Comparison of ENCODE assay signal across 26 mouse cellular contexts in the genomic region with DNA sequence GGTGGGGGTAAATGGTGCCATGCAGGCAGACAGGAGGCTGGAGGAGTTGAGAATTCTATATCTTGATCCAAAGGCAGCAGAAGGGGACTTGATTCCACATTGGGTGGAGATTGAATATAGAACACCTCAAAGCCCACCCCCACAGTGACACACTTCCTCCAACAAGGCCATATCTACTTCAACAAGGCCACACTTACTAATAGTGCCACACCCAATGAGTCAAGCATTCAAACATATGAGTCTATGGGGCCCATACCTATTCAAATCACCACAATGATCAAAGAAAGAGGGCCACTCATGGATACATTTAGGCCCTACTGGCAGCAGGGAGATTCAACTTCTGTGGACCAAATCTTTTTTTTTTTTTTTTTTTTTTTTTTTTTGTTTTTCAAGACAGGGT. TPM values are rescaled to one million over a fixed set of nuclear protein-coding genes. Genes with fewer than 3 reads are reported as not detected.
DNase-seq lines count a peak whose midpoint lies in the region; ATAC-seq and TF ChIP-seq lines count a peak whose summit lies in the region.
"Had no signal": no experiment of that assay in that cellular context is flagged by ENCODE, and none has a peak within 500 bp of the region (broad histone marks: within the 10 kb centered on the region; RNA-seq: fewer than 3 reads in every experiment).

No protein-coding gene starts in this region.

- no peak overlapping the region for H3K27ac ChIP-seq in liver, embryonic 12.5 days
- H3K27ac ChIP-seq in liver, embryonic 14.5 days = no peak overlapping the region
- no peak overlapping the region for H3K27ac ChIP-seq in liver, postnatal 0 days (ENCODE audit: low read depth)
- H3K27ac ChIP-seq in MEL (ENCODE audit: control insufficient read depth, low read depth, low read length) = no peak overlapping the region
- H3K27ac ChIP-seq in liver, embryonic 16.5 days (ENCODE audit: low read length) = no peak overlapping the region
- H3K27ac ChIP-seq: embryonic facial prominence, embryonic 13.5 days; embryonic facial prominence, embryonic 15.5 days; forebrain, embryonic 10.5 days; forebrain, embryonic 12.5 days; forebrain, embryonic 15.5 days had no signal

- peaks cover 22% of the 10 kb centered on the region; the same call in 1 of the 2 replicates for H3K9me3 ChIP-seq in liver, embryonic 12.5 days (replicated peaks)
- no peaks in the 10 kb centered on the region; the same call in 1 of the 2 replicates for H3K9me3 ChIP-seq in liver, embryonic 14.5 days (ENCODE audit: control insufficient read depth, low read length)
- H3K9me3 ChIP-seq in liver, postnatal 0 days (ENCODE audit: low read length) = peaks cover 13% of the 10 kb centered on the region; the same call in 1 of the 2 replicates
- H3K9me3 ChIP-seq in MEL (replicated peaks; ENCODE audit: insufficient read depth, low read length) = no peaks in the 10 kb centered on the region
- no peaks in the 10 kb centered on the region for H3K9me3 ChIP-seq in liver, embryonic 16.5 days (replicated peaks; ENCODE audit: control insufficient read depth, low read length)
- H3K9me3 ChIP-seq: embryonic facial prominence, embryonic 15.5 days had no signal

- H3K9ac ChIP-seq in liver, embryonic 12.5 days = no peak overlapping the region
- H3K9ac ChIP-seq in liver, embryonic 14.5 days (replicated peaks) = no peak overlapping the region
- H3K9ac ChIP-seq in liver, postnatal 0 days (replicated peaks) = no peak overlapping the region
- no peak overlapping the region for H3K9ac ChIP-seq in MEL (ENCODE audit: control insufficient read depth, low read depth, low read length, poor library complexity, severe bottlenecking)
- H3K9ac ChIP-seq in liver, embryonic 16.5 days (ENCODE audit: low read depth, low read length) = no peak overlapping the region
- H3K9ac ChIP-seq: embryonic facial prominence, embryonic 13.5 days; embryonic facial prominence, embryonic 15.5 days; forebrain, embryonic 12.5 days; forebrain, embryonic 15.5 days; forebrain, postnatal 0 days had no signal

- H3K4me1 ChIP-seq in liver, embryonic 12.5 days = peaks cover 36% of the 10 kb centered on the region
- H3K4me1 ChIP-seq in liver, embryonic 14.5 days (replicated peaks; ENCODE audit: control insufficient read depth in 2 of 2, insufficient read depth in 2 of 2, low read length in 1 of 2) = peaks cover 20 to 29% of the 10 kb centered on the region in 2 experiments
- peaks cover 3% of the 10 kb centered on the region; the same call in 1 of the 2 replicates for H3K4me1 ChIP-seq in liver, postnatal 0 days (ENCODE audit: insufficient read depth)
- H3K4me1 ChIP-seq in MEL (ENCODE audit: control insufficient read depth in 1 of 2, insufficient read depth in 2 of 2, low read length in 2 of 2) = peaks cover 2 to 18% of the 10 kb centered on the region in 2 experiments; a peak in 3 of 4 replicates
- peaks cover 10% of the 10 kb centered on the region for H3K4me1 ChIP-seq in liver, embryonic 16.5 days (ENCODE audit: control insufficient read depth, low read depth, low read length)
- H3K4me1 ChIP-seq: embryonic facial prominence, embryonic 13.5 days; embryonic facial prominence, embryonic 15.5 days; forebrain, embryonic 10.5 days; forebrain, embryonic 12.5 days; forebrain, embryonic 15.5 days had no signal

- no peak for TF ChIP-seq EP300 in liver, embryonic 14.5 days (IDR thresholded peaks at IDR 0.05; ENCODE audit: low read depth)
- TF ChIP-seq EP300 in liver, postnatal 0 days (IDR thresholded peaks at IDR 0.05; ENCODE audit: low read depth) = no peak
- TF ChIP-seq EP300 in MEL (IDR thresholded peaks at IDR 0.05; ENCODE audit: low read depth in 1 of 2, low read length in 2 of 2) = no peak

- no peaks in the 10 kb centered on the region for H3K27me3 ChIP-seq in liver, embryonic 12.5 days (replicated peaks)
- H3K27me3 ChIP-seq in liver, embryonic 14.5 days (ENCODE audit: control insufficient read depth, insufficient read depth, low read length) = no peaks in the 10 kb centered on the region
- no peaks in the 10 kb centered on the region for H3K27me3 ChIP-seq in liver, postnatal 0 days (ENCODE audit: insufficient read depth, low read length)
- no peaks in the 10 kb centered on the region for H3K27me3 ChIP-seq in MEL (ENCODE audit: control insufficient read depth in 1 of 2, insufficient read depth in 2 of 2, low read length in 2 of 2)
- H3K27me3 ChIP-seq in liver, embryonic 16.5 days (ENCODE audit: control insufficient read depth, insufficient read depth, low read depth, low read length) = no peaks in the 10 kb centered on the region
- H3K27me3 ChIP-seq: embryonic facial prominence, embryonic 13.5 days; embryonic facial prominence, embryonic 15.5 days; forebrain, embryonic 12.5 days; forebrain, embryonic 15.5 days had no signal

- no peak for TF ChIP-seq CTCF in liver, embryonic 14.5 days (IDR thresholded peaks at IDR 0.05; ENCODE audit: low read depth)
- no peak for TF ChIP-seq CTCF in liver, postnatal 0 days (IDR thresholded peaks at IDR 0.05; ENCODE audit: low read depth)
- TF ChIP-seq CTCF in MEL (IDR thresholded peaks at IDR 0.05 in 2 of 3, conservative IDR thresholded peaks at IDR 0.05 in 1 of 3; ENCODE audit: control insufficient read depth in 1 of 3, insufficient read depth in 1 of 3, low read depth in 2 of 3, low read length in 3 of 3, poor library complexity in 1 of 3, severe bottlenecking in 1 of 3) = no peak

- H3K4me3 ChIP-seq in liver, embryonic 12.5 days = no peak overlapping the region
- H3K4me3 ChIP-seq in liver, embryonic 14.5 days (ENCODE audit: insufficient read depth in 1 of 2, low read depth in 2 of 2, low read length in 2 of 2) = no peak overlapping the region
- no peak overlapping the region for H3K4me3 ChIP-seq in liver, postnatal 0 days (ENCODE audit: low read depth, low read length)
- no peak overlapping the region for H3K4me3 ChIP-seq in MEL (ENCODE audit: control insufficient read depth in 1 of 2, insufficient read depth in 1 of 2, low read depth in 2 of 2, low read length in 2 of 2)
- H3K4me3 ChIP-seq in liver, embryonic 16.5 days (ENCODE audit: low read depth, low read length) = no peak overlapping the region
- H3K4me3 ChIP-seq: embryonic facial prominence, embryonic 13.5 days; embryonic facial prominence, embryonic 15.5 days; erythroblast, embryonic 14.5 days; forebrain, embryonic 10.5 days; forebrain, embryonic 12.5 days; forebrain, embryonic 15.5 days had no signal

- no peak overlapping the region for H3K4me2 ChIP-seq in liver, embryonic 12.5 days
- no peak overlapping the region for H3K4me2 ChIP-seq in liver, embryonic 14.5 days (ENCODE audit: low read depth)
- no peak overlapping the region for H3K4me2 ChIP-seq in liver, postnatal 0 days (ENCODE audit: low read depth, low read length)
- H3K4me2 ChIP-seq in liver, embryonic 16.5 days (ENCODE audit: low read depth, low read length) = no peak overlapping the region
- H3K4me2 ChIP-seq: embryonic facial prominence, embryonic 13.5 days; embryonic facial prominence, embryonic 15.5 days; forebrain, embryonic 12.5 days; forebrain, embryonic 15.5 days had no signal

- no peak for TF ChIP-seq POLR2A in MEL (IDR thresholded peaks at IDR 0.05; ENCODE audit: control insufficient read depth in 1 of 2, insufficient read depth in 1 of 2, low read depth in 1 of 2, low read length in 2 of 2, poor library complexity in 1 of 2)

- TF ChIP-seq RAD21 in MEL (IDR thresholded peaks at IDR 0.05; ENCODE audit: low read depth, low read length) = no peak

- ATAC-seq in liver, embryonic 12.5 days = peak; percentile 67
- ATAC-seq in liver, embryonic 14.5 days (ENCODE audit: insufficient read depth) = peak; percentile 36
- no peak for ATAC-seq in liver, postnatal 0 days
- ATAC-seq in liver, embryonic 16.5 days (ENCODE audit: low read depth) = peak; percentile 33
- ATAC-seq: forebrain, embryonic 15.5 days; forebrain, postnatal 0 days had no signal

- H3K79me2 ChIP-seq in MEL (ENCODE audit: control insufficient read depth, insufficient read depth, low read length, poor library complexity) = no peaks in the 10 kb centered on the region

- DNase-seq in liver (no peak), MEL (ENCODE audit: low read depth, low spot score) (peak; percentile 40)
- DNase-seq in liver, embryonic 14.5 days (ENCODE audit: low read depth in 3 of 3, low spot score in 3 of 3) = peak in 1 of 3 experiments; percentile 37
- DNase-seq in liver, postnatal 0 days = no peak
- no peak for DNase-seq in ovary, postnatal 14 days (ENCODE audit: low spot score)
- DNase-seq in gastrocnemius, adult 8-10 months (ENCODE audit: low spot score in 2 of 2) = no peak
- DNase-seq: adrenal gland, adult 2 months; adrenal gland, postnatal 10 days; adrenal gland, postnatal 25 days; cerebellum, adult 11 months; cerebellum, adult 18-20 months; cerebellum, adult 8-10 months; cerebellum, adult 9-11 months; cerebellum, postnatal 14 days; cerebellum, postnatal 36 days; embryo, embryonic 11 days; forebrain, postnatal 0 days had no signal

- H3K36me3 ChIP-seq in liver, embryonic 12.5 days = 0 out of 2 replicates have a peak, but pooled peaks cover 3% of the 10 kb centered on the region
- no peaks in the 10 kb centered on the region for H3K36me3 ChIP-seq in liver, embryonic 14.5 days (replicated peaks; ENCODE audit: control insufficient read depth, insufficient read depth, low read depth)
- no peaks in the 10 kb centered on the region for H3K36me3 ChIP-seq in liver, postnatal 0 days (replicated peaks; ENCODE audit: insufficient read depth, low read length)
- H3K36me3 ChIP-seq in MEL (ENCODE audit: control insufficient read depth in 1 of 2, insufficient read depth in 2 of 2, low read length in 2 of 2) = peaks cover 0 to 18% of the 10 kb centered on the region in 2 experiments; a peak in 2 of 4 replicates
- no peaks in the 10 kb centered on the region for H3K36me3 ChIP-seq in liver, embryonic 16.5 days (ENCODE audit: control insufficient read depth, insufficient read depth)
- H3K36me3 ChIP-seq: embryonic facial prominence, embryonic 13.5 days; embryonic facial prominence, embryonic 15.5 days; forebrain, embryonic 10.5 days; forebrain, embryonic 12.5 days; forebrain, embryonic 15.5 days; G1E had no signal

TF ChIP-seq in MEL, 35 proteins besides CTCF, POLR2A, EP300 and RAD21 (continues in another document):
- TF ChIP-seq MXI1 (IDR thresholded peaks at IDR 0.05; ENCODE audit: low read depth, low read length) (no peak), NRF1 (IDR thresholded peaks at IDR 0.05; ENCODE audit: insufficient read depth, low read depth, low read length, poor library complexity, severe bottlenecking) (no peak)

RNA-seq across cellular contexts. Expression of a gene that starts 28.7 kb away (rescaled TPM):
- 34.5 and 35.0 TPM in 2 replicates for polyA plus RNA-seq in liver, embryonic 12.5 days (2016; fragmentation: Nextera tagmentation; extraction: Ambion mirVana)
- polyA plus RNA-seq in liver, embryonic 14.5 days (2012; rRNA removed) = 3.2 and 5.0 TPM in 2 replicates
- 22.3 and 23.6 TPM in 2 replicates for polyA plus RNA-seq in liver, embryonic 14.5 days (2014; fragmentation: Nextera tagmentation; extraction: Ambion mirVana)
- 16.0 and 22.3 TPM in 2 replicates for polyA plus RNA-seq in liver, postnatal 0 days (2015; fragmentation: Nextera tagmentation; extraction: Ambion mirVana)
- 12.8 and 12.9 TPM in 2 replicates for total RNA-seq in MEL (2012; rRNA removed)
- 100 to 1,000 TPM in 1 of 2 experiments, 10 to 100 TPM in 1; 20.4 to 103 TPM for polyA plus RNA-seq in MEL (2012; ENCODE audit: insufficient read depth in 1 of 2, insufficient read length in 2 of 2, low read depth in 1 of 2, low replicate concordance in 2 of 2, missing spikeins in 1 of 2)
- 28.0 and 32.0 TPM in 2 replicates for polyA plus RNA-seq in liver, embryonic 16.5 days (2015; fragmentation: Nextera tagmentation; extraction: Ambion mirVana)
- total RNA-seq in gastrocnemius, adult 8-10 months (2022) = 10 to 100 TPM in 3 of 4 experiments, 1 to 10 TPM in 1; 9.4 to 17.8 (median 11.6) TPM
